9 mouse cellular contexts compared by ENCODE assay signal in genomic region chr7:24887096-24887495, GRCm38 (mm10). TPM values are rescaled to one million over a fixed set of nuclear protein-coding genes. Genes with fewer than 3 reads are reported as not detected.
A peak's percentile ranks its signal among the peaks of the same experiment; 100 is the strongest.
DNase-seq lines count a peak whose midpoint lies in the region; ATAC-seq and TF ChIP-seq lines count a peak whose summit lies in the region.
"Had no signal": no experiment of that assay in that cellular context is flagged by ENCODE, and none has a peak within 500 bp of the region (broad histone marks: within the 10 kb centered on the region; RNA-seq: fewer than 3 reads in every experiment).

No protein-coding gene starts in this region.

- DNase-seq in heart, postnatal 14 days: no peak
- DNase-seq in CH12.LX (ENCODE audit: extremely low read depth): no peak
- no peak for DNase-seq in forebrain, embryonic 11.5 days (ENCODE audit: low spot score)
- no peak for DNase-seq in embryo, embryonic 11 days
- no peak for DNase-seq in spleen, adult 12 weeks (ENCODE audit: low spot score)
- no peak for DNase-seq in cerebellum, postnatal 10 days

- dilution Hi-C loops in CH12.LX (cut with MboI; ENCODE audit: extremely low pct_ligation_motif_present, extremely low pct_unique_long_range_greater_than_20kb, low sequenced_read_pairs): no loop called here

- intact Hi-C loops in heart, postnatal 14 days (cut with DNase I): loop anchor here (5.0 to 10.0 kb wide), 3 partner anchors 190 to 740 kb away; partner anchors contain the start of gene B3gnt8

- peaks cover 27% of the 10 kb centered on the region for H3K4me1 ChIP-seq in heart, embryonic 13.5 days
- peaks cover 0 to 50% of the 10 kb centered on the region in 2 experiments; a peak in 2 of 4 replicates for H3K4me1 ChIP-seq in CH12.LX (ENCODE audit: control insufficient read depth in 1 of 2, insufficient read depth in 2 of 2)
- peaks cover 14% of the 10 kb centered on the region for H3K4me1 ChIP-seq in forebrain, embryonic 11.5 days (replicated peaks; ENCODE audit: control insufficient read depth, insufficient read depth, low read length)
- H3K4me1 ChIP-seq in limb, embryonic 15.5 days: peaks cover 29% of the 10 kb centered on the region

- peaks cover 42% of the 10 kb centered on the region for H3K79me2 ChIP-seq in CH12.LX (replicated peaks; ENCODE audit: control insufficient read depth, extremely low read depth, insufficient read depth, poor library complexity, severe bottlenecking)

- WGBS in heart, embryonic 13.5 days: 69% methylated on average over 4 of the region's 4 CpGs
- 77% methylated on average over 4 of the region's 4 CpGs for WGBS in forebrain, embryonic 11.5 days
- WGBS in limb, embryonic 15.5 days: 54% methylated on average over 4 of the region's 4 CpGs

- no peak for TF ChIP-seq POLR2A in CH12.LX (IDR thresholded peaks at IDR 0.05; ENCODE audit: low read depth, low read length)

- no peaks in the 10 kb centered on the region for H3K27me3 ChIP-seq in heart, embryonic 13.5 days (replicated peaks)
- no peaks in the 10 kb centered on the region for H3K27me3 ChIP-seq in CH12.LX (replicated peaks)
- H3K27me3 ChIP-seq in forebrain, embryonic 11.5 days (ENCODE audit: control insufficient read depth, insufficient read depth, low read length): no peaks in the 10 kb centered on the region
- no peaks in the 10 kb centered on the region for H3K27me3 ChIP-seq in limb, embryonic 15.5 days

- no peaks in the 10 kb centered on the region for H3K9me3 ChIP-seq in heart, embryonic 13.5 days
- H3K9me3 ChIP-seq in CH12.LX (replicated peaks; ENCODE audit: low read length): no peaks in the 10 kb centered on the region
- H3K9me3 ChIP-seq in forebrain, embryonic 11.5 days (ENCODE audit: control insufficient read depth, low read length): no peaks in the 10 kb centered on the region
- no peaks in the 10 kb centered on the region for H3K9me3 ChIP-seq in limb, embryonic 15.5 days

- TF ChIP-seq CTCF in CH12.LX (conservative IDR thresholded peaks at IDR 0.05 in 1 of 2, IDR thresholded peaks at IDR 0.05 in 1 of 2; ENCODE audit: low read depth in 2 of 2, low read length in 2 of 2): no peak

- H3K4me2 ChIP-seq in heart, embryonic 13.5 days: peak overlapping the region; percentile 89
- H3K4me2 ChIP-seq in CH12.LX (ENCODE audit: insufficient read depth, low read depth, poor library complexity, severe bottlenecking): peak overlapping the region; percentile 94
- H3K4me2 ChIP-seq in forebrain, embryonic 11.5 days (ENCODE audit: low read depth, low read length, severe bottlenecking): no peak overlapping the region
- peak overlapping the region; percentile 15; the same call in 1 of the 2 replicates for H3K4me2 ChIP-seq in limb, embryonic 15.5 days

- peak overlapping the region; percentile 100 for H3K9ac ChIP-seq in heart, embryonic 13.5 days
- peak overlapping the region; percentile 100 for H3K9ac ChIP-seq in CH12.LX (ENCODE audit: insufficient read depth, low read depth)
- H3K9ac ChIP-seq in forebrain, embryonic 11.5 days (ENCODE audit: low read length): peak overlapping the region; percentile 100
- H3K9ac ChIP-seq in limb, embryonic 15.5 days: peak overlapping the region; percentile 4; the same call in 1 of the 2 replicates

- no peak for TF ChIP-seq RAD21 in CH12.LX (IDR thresholded peaks at IDR 0.05; ENCODE audit: low read depth, low read length)

- 0 out of 2 replicates have a peak overlapping the region, but pooled peaks have one; percentile 4 for H3K4me3 ChIP-seq in heart, embryonic 13.5 days
- peak overlapping the region; percentile 99 to 100 (median 100) for H3K4me3 ChIP-seq in CH12.LX (replicated peaks in 1 of 3; ENCODE audit: low read depth in 2 of 3, low read length in 2 of 3, poor library complexity in 1 of 3)
- H3K4me3 ChIP-seq in forebrain, embryonic 11.5 days (ENCODE audit: low read depth, low read length): no peak overlapping the region
- H3K4me3 ChIP-seq in limb, embryonic 15.5 days: peak overlapping the region; percentile 98; the same call in 1 of the 2 replicates

- TF ChIP-seq EP300 in CH12.LX (IDR thresholded peaks at IDR 0.05; ENCODE audit: low read length): no peak

- in situ Hi-C loops in CH12.LX (cut with MboI; ENCODE audit: low pct_ligation_motif_present, low pct_unique_long_range_greater_than_20kb, low sequenced_read_pairs): loop anchor here (5.0 kb wide), 1 partner anchor 65 kb away; no protein-coding TSS in a partner anchor

- H3K27ac ChIP-seq in heart, embryonic 13.5 days (replicated peaks): no peak overlapping the region
- peak overlapping the region; percentile 29; the same call in 1 of the 2 replicates for H3K27ac ChIP-seq in CH12.LX (ENCODE audit: insufficient read depth, low read depth)
- no peak overlapping the region for H3K27ac ChIP-seq in forebrain, embryonic 11.5 days (ENCODE audit: low read depth, low read length)
- H3K27ac ChIP-seq in limb, embryonic 15.5 days: peak overlapping the region; percentile 69; the same call in 1 of the 2 replicates

- peaks cover 61% of the 10 kb centered on the region for H3K36me3 ChIP-seq in heart, embryonic 13.5 days
- peaks cover 51 to 62% of the 10 kb centered on the region in 2 experiments for H3K36me3 ChIP-seq in CH12.LX (replicated peaks in 1 of 2; ENCODE audit: control insufficient read depth in 1 of 2, insufficient read depth in 1 of 2, low read length in 1 of 2)
- peaks cover 18% of the 10 kb centered on the region; the same call in 1 of the 2 replicates for H3K36me3 ChIP-seq in forebrain, embryonic 11.5 days (ENCODE audit: control insufficient read depth, insufficient read depth, low read length)
- peaks cover 53% of the 10 kb centered on the region for H3K36me3 ChIP-seq in limb, embryonic 15.5 days

- no peak for ATAC-seq in heart, embryonic 13.5 days (ENCODE audit: extremely low read depth, insufficient number of reproducible peaks, low FRiP score, low TSS enrichment)
- no peak for ATAC-seq in forebrain, embryonic 11.5 days (replicated peaks; ENCODE audit: low FRiP score)
- ATAC-seq in limb, embryonic 15.5 days (ENCODE audit: insufficient number of reproducible peaks, low FRiP score, low TSS enrichment, low read depth): no peak

TF ChIP-seq in CH12.LX, 34 proteins besides CTCF, POLR2A, EP300 and RAD21 (continues in another document):
- TF ChIP-seq MAX (IDR thresholded peaks at IDR 0.05; ENCODE audit: low read length): no peak
- no peak for TF ChIP-seq JUND (conservative IDR thresholded peaks at IDR 0.05; ENCODE audit: low read depth, low read length)
- no peak for TF ChIP-seq E2F4 (IDR thresholded peaks at IDR 0.05; ENCODE audit: insufficient replicate concordance, low read depth, low read length)
- no peak for TF ChIP-seq GABPA (IDR thresholded peaks at IDR 0.05; ENCODE audit: insufficient replicate concordance, low read depth, low read length)
- TF ChIP-seq JUN (IDR thresholded peaks at IDR 0.05; ENCODE audit: insufficient read depth, low read depth, low read length): no peak
- TF ChIP-seq MEF2A (IDR thresholded peaks at IDR 0.05; ENCODE audit: borderline replicate concordance, low read depth, low read length): no peak
- TF ChIP-seq MXI1 (IDR thresholded peaks at IDR 0.05; ENCODE audit: low read depth, low read length): no peak
- TF ChIP-seq SMC3 (IDR thresholded peaks at IDR 0.05; ENCODE audit: low read depth, low read length): no peak
- no peak for TF ChIP-seq TCF12 (IDR thresholded peaks at IDR 0.05; ENCODE audit: low read depth, low read length)
- TF ChIP-seq MAFK (IDR thresholded peaks at IDR 0.05; ENCODE audit: insufficient replicate concordance, low read length): no peak
- no peak for TF ChIP-seq USF1 (IDR thresholded peaks at IDR 0.05; ENCODE audit: low read depth, low read length)

RNA-seq across cellular contexts. Expression of gene Rps19, which starts 2.9 kb away (rescaled TPM):
- polyA plus RNA-seq in heart, embryonic 13.5 days (2015; fragmentation: Nextera tagmentation; extraction: Ambion mirVana): 1,220 and 1,401 TPM in 2 replicates
- total RNA-seq in heart, postnatal 14 days (2021): 100 to 1,000 TPM; 529 to 548 TPM
- total RNA-seq in CH12.LX (2012; rRNA removed) (4,140 and 4,169 TPM in 2 replicates), CH12.LX (2014; rRNA removed) (2,094 and 2,149 TPM in 2 replicates)
- 1,720 and 1,739 TPM in 2 replicates for polyA plus RNA-seq in CH12.LX (2012; ENCODE audit: insufficient read length, low read depth)
- polyA plus RNA-seq in forebrain, embryonic 11.5 days (2014; fragmentation: Nextera tagmentation; extraction: Ambion mirVana): 1,722 and 1,731 TPM in 2 replicates
- 2,364 and 2,933 TPM in 2 replicates for polyA plus RNA-seq in limb, embryonic 15.5 days (2015; fragmentation: Nextera tagmentation; extraction: Ambion mirVana)

RNA-seq across cellular contexts. Expression of gene Cd79a, which starts 10.1 kb away (rescaled TPM):
- polyA plus RNA-seq in heart, embryonic 13.5 days (2015; fragmentation: Nextera tagmentation; extraction: Ambion mirVana): 0.25 and 0.39 TPM in 2 replicates
- total RNA-seq in heart, postnatal 14 days (2021): 1 to 10 TPM; 1.3 to 1.5 TPM
- total RNA-seq in CH12.LX (2012; rRNA removed): 71.3 and 75.2 TPM in 2 replicates
- total RNA-seq in CH12.LX (2014; rRNA removed): 46.6 and 51.8 TPM in 2 replicates
- 313 and 422 TPM in 2 replicates for polyA plus RNA-seq in CH12.LX (2012; ENCODE audit: insufficient read length, low read depth)
- polyA plus RNA-seq in forebrain, embryonic 11.5 days (2014; fragmentation: Nextera tagmentation; extraction: Ambion mirVana): 0.31 and 0.37 TPM in 2 replicates
- polyA plus RNA-seq in limb, embryonic 15.5 days (2015; fragmentation: Nextera tagmentation; extraction: Ambion mirVana): 0.72 and 0.78 TPM in 2 replicates

RNA-seq across cellular contexts. Expression of gene Arhgef1, which starts 15.6 kb away (rescaled TPM):
- polyA plus RNA-seq in heart, embryonic 13.5 days (2015; fragmentation: Nextera tagmentation; extraction: Ambion mirVana): 59.0 and 64.0 TPM in 2 replicates
- 10 to 100 TPM; 76.1 to 78.7 TPM for total RNA-seq in heart, postnatal 14 days (2021)
- total RNA-seq in CH12.LX (2012; rRNA removed): 37.8 and 40.2 TPM in 2 replicates
- total RNA-seq in CH12.LX (2014; rRNA removed): 14.6 and 17.8 TPM in 2 replicates
- 128 and 134 TPM in 2 replicates for polyA plus RNA-seq in CH12.LX (2012; ENCODE audit: insufficient read length, low read depth)
- polyA plus RNA-seq in forebrain, embryonic 11.5 days (2014; fragmentation: Nextera tagmentation; extraction: Ambion mirVana): 65.7 and 69.5 TPM in 2 replicates
- 110 and 122 TPM in 2 replicates for polyA plus RNA-seq in limb, embryonic 15.5 days (2015; fragmentation: Nextera tagmentation; extraction: Ambion mirVana)

RNA-seq across cellular contexts. Expression of gene Dmrtc2, which starts 17.2 kb away (rescaled TPM):
- polyA plus RNA-seq in heart, embryonic 13.5 days (2015; fragmentation: Nextera tagmentation; extraction: Ambion mirVana): 0.08 TPM in 1 of 2 replicates, not detected in the other
- total RNA-seq in heart, postnatal 14 days (2021): not detected
- total RNA-seq in CH12.LX (2012; rRNA removed): not detected in 2 replicates
- total RNA-seq in CH12.LX (2014; rRNA removed): not detected in 2 replicates
- not detected in 2 replicates for polyA plus RNA-seq in CH12.LX (2012; ENCODE audit: insufficient read length, low read depth)
- polyA plus RNA-seq in forebrain, embryonic 11.5 days (2014; fragmentation: Nextera tagmentation; extraction: Ambion mirVana): not detected in 2 replicates
- not detected in 2 replicates for polyA plus RNA-seq in limb, embryonic 15.5 days (2015; fragmentation: Nextera tagmentation; extraction: Ambion mirVana)

RNA-seq across cellular contexts. Expression of gene Lypd4, which starts 17.4 kb away (rescaled TPM):
- not detected in 2 replicates for polyA plus RNA-seq in heart, embryonic 13.5 days (2015; fragmentation: Nextera tagmentation; extraction: Ambion mirVana)
- total RNA-seq in heart, postnatal 14 days (2021): not detected
- total RNA-seq in CH12.LX (2012; rRNA removed) (not detected in 2 replicates), CH12.LX (2014; rRNA removed) (not detected in 2 replicates)
- not detected in 2 replicates for polyA plus RNA-seq in CH12.LX (2012; ENCODE audit: insufficient read length, low read depth)
- not detected in 2 replicates for polyA plus RNA-seq in forebrain, embryonic 11.5 days (2014; fragmentation: Nextera tagmentation; extraction: Ambion mirVana)
- polyA plus RNA-seq in limb, embryonic 15.5 days (2015; fragmentation: Nextera tagmentation; extraction: Ambion mirVana): not detected in 2 replicates
- polyA plus RNA-seq: thymus, postnatal 0 days had no signal

Comparison
In these comparisons a context has a peak if more than half of its experiments do, and no peak if none do; other contexts are left out.
1. H3K27ac ChIP-seq: peak in CH12.LX (single experiment) and limb, embryonic 15.5 days (single experiment); none in heart, embryonic 13.5 days (single experiment) and forebrain, embryonic 11.5 days (single experiment).
2. H3K9ac ChIP-seq: peak in every context shown above with its lines; median percentile 100 in heart, embryonic 13.5 days; 100 in CH12.LX; 100 in forebrain, embryonic 11.5 days; 4 in limb, embryonic 15.5 days.
3. RNA of gene Cd79a, which starts 10.1 kb away (polyA plus RNA-seq): 313 to 422 TPM in CH12.LX; 0.72 to 0.78 TPM in limb, embryonic 15.5 days, 0.31 to 0.37 TPM in forebrain, embryonic 11.5 days and 0.25 to 0.39 TPM in heart, embryonic 13.5 days; every median in the first group is over 100 times any median in the second.